Mouse (Mus musculus) stomach, postnatal 0 days (tissue): ENCODE measurements around the gene Zmiz1.

ENCODE experiments used
- CTCF ChIP-seq: IDR thresholded peaks from 2 replicates; pipeline ENCODE4 v1.5.1; 2016; ENCODE audit warnings: antibody characterized with exemption, low read depth, mild to moderate bottlenecking, moderate library complexity
- EP300 ChIP-seq: optimal IDR thresholded peaks from 2 replicates; pipeline ENCODE3; 2016; ENCODE audit warnings: antibody characterized with exemption

DNA sequence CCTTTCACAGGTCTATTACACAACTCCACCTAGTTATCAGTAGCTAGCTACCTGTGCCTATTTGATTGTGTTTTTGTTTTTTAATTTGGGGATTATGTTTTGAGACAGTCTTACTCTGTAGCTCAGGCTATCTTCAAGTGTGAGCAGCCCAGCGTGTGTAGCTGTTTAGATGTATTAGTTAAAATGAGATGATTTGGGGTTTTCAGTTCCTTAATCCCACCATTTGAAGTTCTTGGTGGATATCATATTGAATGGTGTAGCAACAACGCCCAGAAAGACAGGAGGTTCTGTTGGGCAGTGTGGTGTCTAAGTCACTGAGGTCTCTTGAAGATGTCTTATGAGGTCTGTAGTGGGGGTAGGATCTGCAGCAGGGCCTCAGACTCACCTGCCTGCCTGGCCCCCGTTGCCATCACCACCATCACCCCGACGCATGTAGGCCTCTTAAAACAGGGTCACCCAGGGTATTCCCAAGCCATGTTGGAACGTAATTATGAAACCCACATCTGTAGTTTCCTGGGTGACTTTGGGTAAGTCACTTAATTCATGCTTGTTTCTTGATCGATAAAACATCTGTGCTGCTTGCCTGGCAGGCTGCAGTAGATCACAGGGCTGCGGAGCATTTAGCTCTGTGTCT is 155.1 kb downstream of the Zmiz1 start:
- TF ChIP-seq CTCF = no peak
- TF ChIP-seq EP300 = no peak
